Mouse (Mus musculus) embryonic facial prominence, embryonic 12.5 days (tissue): Measurements from ENCODE around the gene Ndufa12. TPM values are rescaled to one million over a fixed set of nuclear protein-coding genes. Genes with fewer than 3 reads are reported as not detected.
A peak's percentile ranks its signal among the peaks of the same experiment; 100 is the strongest.

ENCODE experiments used
- ATAC-seq: fragments of 200-750 bp; cut with Nextera tagmentation; 2 replicates; pipeline ENCODE4 v1.8.0; 2017; ENCODE audit not compliant: insufficient number of reproducible peaks, insufficient read depth, low FRiP score, low TSS enrichment
- H3K27ac ChIP-seq: fragments of 300-500 bp; sonication (generic); 2 replicates; pipeline ENCODE4 v1.5.1; 2016; ENCODE audit warnings: mild to moderate bottlenecking
- H3K27me3 ChIP-seq: fragments of 300-500 bp; sonication (generic); 2 replicates; pipeline ENCODE4 v1.6.1; 2016; ENCODE audit warnings: mild to moderate bottlenecking, moderate library complexity
- H3K36me3 ChIP-seq: fragments of 300-500 bp; sonication (generic); 2 replicates; pipeline ENCODE4 v1.6.1; 2016; ENCODE audit warnings: mild to moderate bottlenecking
- H3K4me1 ChIP-seq: fragments of 300-500 bp; sonication (generic); 2 replicates; pipeline ENCODE4 v1.6.1; 2016
- H3K4me2 ChIP-seq: fragments of 300-500 bp; sonication (generic); replicated peaks from 2 replicates; pipeline ENCODE4 v1.6.1; 2016; ENCODE audit warnings: mild to moderate bottlenecking, moderate library complexity
- H3K4me3 ChIP-seq: fragments of 300-500 bp; sonication (generic); 2 replicates; pipeline ENCODE4 v1.5.1; 2016; ENCODE audit warnings: mild to moderate bottlenecking
- H3K9ac ChIP-seq: fragments of 300-500 bp; sonication (generic); 2 replicates; pipeline ENCODE4 v1.6.1; 2016; ENCODE audit warnings: mild to moderate bottlenecking, moderate library complexity
- H3K9me3 ChIP-seq: fragments of 300-500 bp; sonication (generic); 2 replicates; pipeline ENCODE4 v1.6.1; 2016; ENCODE audit warnings: mild to moderate bottlenecking, moderate library complexity
- WGBS: fragments of 180-500 bp; shearing (Covaris S2); methylation state at CpG from one replicate; pipeline ENCODE4 v1.1.7; 2016; 5-methylcytosine and 5-hydroxymethylcytosine counted together
- polyA plus RNA-seq: library from polyadenylated mRNA; unstranded; fragments of >200 nt; fragmentation: Nextera tagmentation; extraction: Ambion mirVana; gene quantifications from 2 replicates; pipeline ENCODE4 v1.2.1, GENCODE M21; 2016

Ndufa12 gene
- polyA plus RNA-seq = 402 and 410 TPM in 2 replicates

DNA sequence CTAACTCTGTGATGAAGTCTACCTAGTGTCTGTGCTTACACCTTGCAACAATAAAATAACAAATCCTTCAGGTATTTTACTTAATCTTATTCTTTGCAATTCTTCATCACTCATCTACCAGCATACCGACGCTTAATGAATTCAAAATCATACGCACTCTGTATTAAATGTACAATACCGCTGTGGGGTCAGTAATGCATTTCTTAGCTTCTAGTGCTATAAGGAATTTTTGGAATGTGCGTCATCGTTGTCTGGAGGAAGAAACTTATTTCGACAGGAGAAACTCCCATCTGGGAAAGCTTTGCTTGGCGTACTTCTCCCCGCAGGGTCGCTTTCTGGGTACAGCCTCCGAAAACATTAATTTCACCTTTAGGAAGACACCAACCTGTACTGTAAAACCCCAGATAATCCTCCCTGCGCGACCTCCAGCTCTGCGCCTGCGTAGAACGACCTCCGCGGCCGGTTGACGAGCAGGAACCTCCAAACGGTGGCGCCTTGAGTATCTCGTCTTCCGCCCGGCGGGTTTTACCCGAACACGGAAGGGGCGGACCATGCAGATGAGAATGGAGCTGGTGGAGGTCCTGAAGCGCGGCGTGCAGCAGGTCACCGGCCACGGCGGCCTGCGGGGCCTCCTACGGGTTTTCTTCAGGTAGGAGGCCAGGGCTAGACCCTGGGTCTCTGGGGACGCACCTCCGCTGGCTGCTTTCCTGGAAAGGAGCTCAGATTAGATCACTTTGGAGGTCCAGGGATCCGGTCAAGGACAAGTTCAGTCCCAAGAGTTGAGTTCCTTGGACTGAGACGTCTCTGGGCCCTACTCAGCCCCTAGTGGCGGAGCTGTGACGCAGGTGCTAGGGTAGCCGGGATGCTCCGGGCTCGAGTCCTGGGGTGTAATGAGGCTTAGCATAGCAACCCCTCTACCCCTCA is at the start of gene Ndufa12:
Ndufa12 (plus strand) TSS at position 239 of the 924 bp plus-strand sequence.
- H3K9ac ChIP-seq = peak within 1 kb of the TSS; percentile 86
- peak within 1 kb of the TSS; percentile 75; the same call in 1 of the 2 replicates for H3K27ac ChIP-seq
- under 1% methylated on average over 46 of the region's 46 CpGs for WGBS
- H3K4me1 ChIP-seq = peaks cover 9% of the 10 kb centered on the region
- H3K27me3 ChIP-seq = no peaks in the 10 kb centered on the region
- peak within 1 kb of the TSS; percentile 85 for H3K4me2 ChIP-seq
- H3K9me3 ChIP-seq = no peaks in the 10 kb centered on the region
- peaks cover 29% of the 10 kb centered on the region for H3K36me3 ChIP-seq
- H3K4me3 ChIP-seq = peak within 1 kb of the TSS; percentile 88
- ATAC-seq = peak; percentile 92

DNA sequence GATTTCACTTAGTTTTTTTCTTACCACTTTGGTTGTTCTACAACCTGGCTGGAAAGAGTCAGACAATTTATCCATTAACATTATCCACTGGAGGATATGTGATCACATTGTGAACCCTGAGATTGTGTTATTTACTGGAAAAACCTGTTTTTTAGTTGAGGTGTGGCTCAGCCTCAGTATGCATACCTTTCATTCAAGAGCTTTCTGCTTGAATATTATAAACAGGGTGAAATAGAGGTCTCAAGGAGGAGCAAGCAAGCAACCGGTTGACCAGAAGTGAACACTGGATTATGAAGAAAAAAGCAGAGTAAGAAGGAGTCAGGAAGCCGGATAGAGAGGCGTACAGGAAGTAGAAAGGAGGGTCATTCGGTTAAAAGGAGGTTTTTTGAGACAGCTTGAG is 47.0 kb upstream of the Ndufa12 start:
- Histone ChIP-seq H3K27me3 (no peaks in the 10 kb centered on the region), H3K9ac (no peak overlapping the region), H3K4me3 (no peak overlapping the region), H3K9me3 (no peaks in the 10 kb centered on the region), H3K4me2 (no peak overlapping the region), H3K36me3 (peaks cover 4% of the 10 kb centered on the region; the same call in 1 of the 2 replicates), H3K4me1 (peaks cover 14% of the 10 kb centered on the region), H3K27ac (no peak overlapping the region)
- 52% methylated on average over 4 of the region's 4 CpGs for WGBS
- no peak for ATAC-seq

DNA sequence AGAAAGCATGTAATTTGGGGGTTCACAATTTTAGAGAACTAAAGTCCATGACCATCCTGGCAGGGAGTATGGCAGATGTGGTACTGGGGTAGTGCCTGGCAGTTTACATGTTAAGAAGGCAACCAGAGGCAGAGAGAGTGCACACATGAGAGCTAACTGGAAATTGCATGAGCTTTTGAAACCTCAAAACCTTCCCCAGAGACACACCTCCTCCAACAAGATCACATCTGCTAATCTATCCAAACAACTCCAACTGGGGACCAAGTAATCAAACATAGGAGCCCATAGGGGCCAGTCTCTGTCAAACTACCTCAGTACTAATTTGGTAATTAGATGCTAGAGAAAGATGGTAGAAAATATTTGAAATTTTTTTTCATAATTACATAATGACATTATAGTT is 44.7 kb upstream of the Ndufa12 start:
- H3K27ac ChIP-seq = no peak overlapping the region
- peaks cover 12% of the 10 kb centered on the region for H3K4me1 ChIP-seq
- H3K4me3 ChIP-seq = no peak overlapping the region
- H3K4me2 ChIP-seq = no peak overlapping the region
- H3K27me3 ChIP-seq = no peaks in the 10 kb centered on the region
- peaks cover 14% of the 10 kb centered on the region for H3K36me3 ChIP-seq
- H3K9ac ChIP-seq = no peak overlapping the region
- ATAC-seq = no peak
- no peaks in the 10 kb centered on the region for H3K9me3 ChIP-seq

DNA sequence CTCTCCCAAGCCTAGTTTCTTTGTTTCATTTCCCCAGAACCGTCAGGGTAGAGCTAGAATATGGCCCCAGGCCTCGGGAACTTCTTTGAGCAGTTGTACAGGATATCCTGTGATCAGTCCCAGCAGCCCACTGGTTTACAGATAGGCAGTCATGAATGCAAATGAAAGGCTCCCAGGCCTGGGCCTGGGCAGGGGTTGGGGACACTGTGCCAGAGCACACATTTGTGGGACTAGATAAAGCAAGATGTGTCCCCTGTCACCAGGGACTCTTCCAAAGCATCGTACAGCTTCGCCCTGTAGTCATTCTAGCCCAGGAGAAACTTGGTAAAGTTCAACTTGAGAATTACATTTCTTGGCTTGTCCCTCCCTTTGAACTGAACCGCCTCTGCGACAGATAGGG is 39.6 kb upstream of the Ndufa12 start:
- WGBS = 86% methylated on average over 6 of the region's 6 CpGs
- Histone ChIP-seq H3K4me2 (no peak overlapping the region), H3K27me3 (no peaks in the 10 kb centered on the region), H3K36me3 (peaks cover 46% of the 10 kb centered on the region), H3K4me3 (no peak overlapping the region), H3K9ac (no peak overlapping the region), H3K9me3 (no peaks in the 10 kb centered on the region), H3K27ac (no peak overlapping the region), H3K4me1 (no peaks in the 10 kb centered on the region)
- no peak for ATAC-seq

DNA sequence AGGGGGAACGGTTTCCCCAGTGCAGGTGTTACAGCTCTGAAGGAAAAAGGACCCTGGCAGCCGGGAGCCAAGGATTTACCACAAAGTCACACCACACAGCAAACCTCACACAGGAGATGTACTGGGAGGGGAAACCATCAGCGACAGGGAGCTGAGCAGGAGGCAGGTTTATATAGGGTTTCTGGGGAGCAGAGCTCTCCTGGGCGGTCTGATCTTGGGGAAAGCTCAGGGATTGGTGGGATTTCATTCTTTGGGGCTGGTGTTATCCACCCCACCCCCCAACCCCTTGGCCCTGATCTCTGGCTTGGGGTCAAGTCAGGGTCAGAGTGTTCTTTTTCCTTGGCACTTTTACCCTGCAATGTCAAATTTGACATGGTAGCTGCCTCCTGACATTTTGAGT is 39.1 kb upstream of the Ndufa12 start:
- no peak overlapping the region for H3K4me3 ChIP-seq
- 88% methylated on average over 4 of the region's 4 CpGs for WGBS
- H3K4me2 ChIP-seq = no peak overlapping the region
- no peak overlapping the region for H3K9ac ChIP-seq
- H3K27ac ChIP-seq = no peak overlapping the region
- no peaks in the 10 kb centered on the region for H3K27me3 ChIP-seq
- H3K4me1 ChIP-seq = no peaks in the 10 kb centered on the region
- peaks cover 50% of the 10 kb centered on the region for H3K36me3 ChIP-seq
- no peaks in the 10 kb centered on the region for H3K9me3 ChIP-seq
- no peak for ATAC-seq

DNA sequence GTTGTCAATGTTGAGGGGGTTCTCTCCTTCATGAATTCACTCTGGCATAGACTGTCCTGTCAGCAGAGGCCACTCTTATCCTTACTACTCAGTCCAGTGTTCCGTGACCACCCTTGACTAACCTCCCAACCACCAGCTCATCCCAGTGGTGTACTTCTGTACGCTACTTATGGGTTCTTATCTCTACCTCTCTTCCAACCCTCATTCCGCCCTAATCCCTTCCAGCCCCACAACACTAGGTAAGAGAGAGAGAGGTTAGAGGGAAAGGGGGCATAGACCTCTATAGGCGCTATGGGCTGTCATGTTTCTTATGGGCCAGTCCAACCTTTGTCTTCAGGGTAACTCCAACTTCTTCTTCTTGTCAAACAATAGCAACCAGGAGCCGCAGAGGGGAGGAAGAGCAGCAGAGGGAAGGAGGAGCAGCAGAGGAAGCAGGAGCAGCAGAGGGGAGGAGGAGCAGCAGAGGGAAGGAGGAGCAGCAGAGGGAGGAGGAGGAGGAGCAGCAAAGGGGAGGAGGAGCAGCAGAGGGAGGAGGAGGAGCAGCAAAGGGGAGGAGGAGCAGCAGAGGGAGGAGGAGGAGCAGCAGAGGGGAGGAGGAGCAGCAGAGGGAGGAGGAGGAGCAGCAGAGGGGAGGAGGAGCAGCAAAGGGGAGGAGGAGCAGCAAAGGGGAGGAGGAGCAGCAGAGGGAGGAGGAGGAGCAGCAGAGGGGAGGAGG is 37.3 kb upstream of the Ndufa12 start:
- no peaks in the 10 kb centered on the region for H3K27me3 ChIP-seq
- no peak overlapping the region for H3K27ac ChIP-seq
- WGBS = 89% methylated on average over 5 of the region's 5 CpGs
- H3K36me3 ChIP-seq = peaks cover 61% of the 10 kb centered on the region
- H3K4me2 ChIP-seq = no peak overlapping the region
- H3K4me1 ChIP-seq = no peaks in the 10 kb centered on the region
- H3K4me3 ChIP-seq = no peak overlapping the region
- ATAC-seq = no peak
- no peaks in the 10 kb centered on the region for H3K9me3 ChIP-seq
- H3K9ac ChIP-seq = no peak overlapping the region

DNA sequence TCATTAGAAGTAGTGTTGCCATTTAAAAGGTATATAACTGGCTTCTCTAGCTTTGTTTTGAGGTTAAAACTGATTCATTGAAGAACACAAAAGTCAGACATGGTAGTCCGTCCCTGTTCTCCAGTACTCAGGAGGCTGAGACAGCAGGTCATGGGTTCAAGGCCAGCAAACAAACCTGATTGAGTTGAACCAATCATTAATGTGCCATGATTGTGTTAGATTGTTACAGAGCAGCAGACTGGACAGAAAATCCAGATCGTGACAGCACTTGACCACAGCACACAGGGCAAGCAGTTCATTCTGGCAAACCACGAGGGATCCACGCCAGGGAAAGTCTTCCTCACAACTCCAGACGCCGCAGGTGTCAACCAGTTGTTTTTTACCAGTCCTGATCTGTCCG is 36.5 kb upstream of the Ndufa12 start:
- 92% methylated on average over 7 of the region's 7 CpGs for WGBS
- Histone ChIP-seq H3K27ac (no peak overlapping the region), H3K4me3 (no peak overlapping the region), H3K4me2 (no peak overlapping the region), H3K9ac (no peak overlapping the region), H3K27me3 (no peaks in the 10 kb centered on the region), H3K9me3 (no peaks in the 10 kb centered on the region), H3K36me3 (peaks cover 65% of the 10 kb centered on the region), H3K4me1 (no peaks in the 10 kb centered on the region)
- ATAC-seq = no peak

DNA sequence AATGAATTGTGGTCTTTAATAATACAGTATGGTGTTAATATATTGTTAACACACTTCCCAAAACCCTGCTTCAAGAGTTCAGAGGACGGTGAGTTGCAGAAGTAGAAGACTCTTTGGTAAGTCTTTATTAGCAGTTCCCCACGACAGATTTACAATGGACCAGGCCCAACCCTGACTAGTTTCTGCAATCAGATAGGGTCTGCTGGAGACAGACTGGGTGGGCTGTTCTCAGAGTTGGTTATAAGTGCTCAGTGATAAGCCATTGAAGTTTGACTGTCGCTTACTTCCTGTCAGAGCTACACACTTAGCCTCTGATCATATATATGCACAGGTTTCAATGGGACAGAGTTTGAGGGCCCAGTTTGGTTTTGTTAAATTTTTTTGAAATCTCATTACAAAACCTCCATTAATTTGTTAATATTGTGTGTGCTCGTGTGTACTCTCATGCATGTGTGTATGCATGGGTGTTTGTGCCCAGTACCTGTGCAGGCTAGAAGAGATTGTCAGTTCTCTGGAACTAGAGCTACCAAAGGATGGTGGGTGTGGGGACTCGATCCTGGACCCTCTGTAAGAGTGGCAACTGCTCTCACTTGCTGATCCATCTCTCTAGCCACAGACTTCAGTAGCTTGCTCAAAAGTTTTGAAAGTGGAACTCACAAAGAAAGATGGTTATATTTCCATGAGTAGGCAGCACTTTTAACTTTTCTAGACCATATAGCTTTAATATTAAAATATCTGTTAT is 34.2 kb upstream of the Ndufa12 start:
- H3K4me3 ChIP-seq = no peak overlapping the region
- WGBS = 87% methylated on average over 5 of the region's 5 CpGs
- H3K36me3 ChIP-seq = peaks cover 71% of the 10 kb centered on the region

DNA sequence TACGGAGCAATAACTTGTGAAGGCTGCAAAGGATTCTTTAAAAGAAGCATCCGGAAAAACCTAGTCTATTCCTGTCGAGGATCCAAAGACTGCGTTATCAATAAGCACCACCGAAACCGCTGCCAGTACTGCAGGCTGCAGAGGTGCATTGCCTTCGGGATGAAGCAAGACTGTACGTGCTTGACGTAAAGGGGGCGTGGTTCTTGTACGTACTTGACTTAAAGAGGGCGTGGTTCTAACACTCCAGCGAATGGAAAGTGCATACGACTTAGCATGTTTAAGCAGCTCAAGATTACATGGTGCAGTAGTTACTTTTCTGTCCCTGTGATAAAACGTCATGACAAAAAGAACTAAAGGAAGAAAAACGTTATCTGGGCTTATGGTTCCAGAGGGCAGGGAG is 33.1 kb upstream of the Ndufa12 start:
- no peak for ATAC-seq
- H3K4me3 ChIP-seq = no peak overlapping the region
- no peak overlapping the region for H3K4me2 ChIP-seq
- H3K9ac ChIP-seq = no peak overlapping the region
- peaks cover 72% of the 10 kb centered on the region for H3K36me3 ChIP-seq
- H3K27ac ChIP-seq = no peak overlapping the region
- H3K9me3 ChIP-seq = peaks cover 6% of the 10 kb centered on the region; the same call in 1 of the 2 replicates
- 90% methylated on average over 16 of the region's 16 CpGs for WGBS
- no peaks in the 10 kb centered on the region for H3K4me1 ChIP-seq
- no peaks in the 10 kb centered on the region for H3K27me3 ChIP-seq

More for the DNA sequence above, 34.2 kb upstream of the Ndufa12 start:
- Histone ChIP-seq H3K27me3 (no peaks in the 10 kb centered on the region), H3K27ac (no peak overlapping the region), H3K9ac (no peak overlapping the region), H3K4me1 (no peaks in the 10 kb centered on the region), H3K4me2 (no peak overlapping the region), H3K9me3 (no peaks in the 10 kb centered on the region)
- no peak for ATAC-seq

DNA sequence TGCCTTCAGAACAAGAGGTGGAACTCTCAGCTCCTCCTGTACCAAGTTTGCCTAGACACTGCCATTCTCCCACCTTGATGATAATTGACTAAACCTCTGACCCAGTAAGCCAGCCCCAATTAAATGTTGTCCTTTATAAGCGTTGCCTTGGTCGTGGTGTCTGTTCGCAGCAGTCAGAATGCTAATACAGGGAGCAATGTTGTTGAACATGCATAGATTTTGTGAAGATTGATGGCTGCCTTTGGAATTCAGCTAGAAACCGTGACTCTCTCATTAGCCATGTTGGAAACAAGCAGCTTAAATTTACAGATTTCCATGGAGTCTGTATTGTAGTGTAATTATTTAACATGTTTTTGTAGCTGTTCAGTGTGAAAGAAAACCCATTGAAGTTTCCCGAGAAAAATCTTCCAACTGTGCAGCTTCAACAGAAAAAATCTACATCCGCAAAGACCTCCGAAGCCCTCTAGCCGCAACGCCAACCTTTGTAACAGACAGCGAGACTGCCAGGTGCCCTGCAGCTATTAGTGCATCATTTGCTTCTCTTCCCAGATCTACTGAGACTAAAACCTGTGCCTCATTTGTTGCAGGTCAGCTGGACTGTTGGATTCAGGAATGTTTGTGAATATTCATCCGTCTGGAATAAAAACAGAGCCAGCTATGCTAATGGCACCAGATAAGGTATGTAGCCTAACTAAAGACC is 31.3 kb upstream of the Ndufa12 start:
- H3K9ac ChIP-seq = no peak overlapping the region
- 91% methylated on average over 11 of the region's 11 CpGs for WGBS
- no peaks in the 10 kb centered on the region for H3K4me1 ChIP-seq
- no peak for ATAC-seq
- peaks cover 6% of the 10 kb centered on the region; the same call in 1 of the 2 replicates for H3K9me3 ChIP-seq
- no peak overlapping the region for H3K4me3 ChIP-seq
- H3K27ac ChIP-seq = no peak overlapping the region
- H3K36me3 ChIP-seq = peaks cover 66% of the 10 kb centered on the region
- no peaks in the 10 kb centered on the region for H3K27me3 ChIP-seq
- H3K4me2 ChIP-seq = no peak overlapping the region
